Mouse (Mus musculus) CH12.LX (cell line): ENCODE data around the gene Spire2. TPM values are rescaled to one million over a fixed set of nuclear protein-coding genes. Genes with fewer than 3 reads are reported as not detected.

Experiments used
- DNase-seq: peaks from one replicate; pipeline ENCODE4 v3.0.0-alpha.2; 2013; ENCODE audit errors: extremely low read depth
- H3K27ac ChIP-seq: 2 replicates; pipeline ENCODE4 v1.5.1; 2012; ENCODE audit warnings: low read depth, mild to moderate bottlenecking, control low read depth, moderate library complexity; ENCODE audit not compliant: insufficient read depth
- H3K27me3 ChIP-seq: replicated peaks from 2 replicates; pipeline ENCODE3; 2012; ENCODE audit warnings: inconsistent platforms
- H3K36me3 ChIP-seq, 2 experiments: replicated peaks in 1 of 2; 2 replicates each; pipeline versions ENCODE3 to v1.6.1; 2012; ENCODE audit warnings: inconsistent platforms in 1 of 2, low read length in 1 of 2, mild to moderate bottlenecking in 1 of 2, mixed read lengths in 1 of 2, moderate library complexity in 1 of 2; ENCODE audit not compliant: control insufficient read depth in 1 of 2, insufficient read depth in 1 of 2
- H3K4me1 ChIP-seq, 2 experiments: 2 replicates each; pipeline ENCODE4 v1.6.1; 2012; ENCODE audit warnings: inconsistent platforms in 1 of 2, moderate library complexity in 1 of 2; ENCODE audit not compliant: insufficient read depth in 2 of 2, control insufficient read depth in 1 of 2
- H3K4me2 ChIP-seq: 2 replicates; pipeline ENCODE4 v1.6.1; 2012; ENCODE audit warnings: low read depth, mild to moderate bottlenecking, control low read depth; ENCODE audit not compliant: poor library complexity, insufficient read depth, severe bottlenecking
- H3K4me3 ChIP-seq, 3 experiments: fragments of 150-350 bp in 1 of 3; sonication (generic) in 1 of 3; replicated peaks in 1 of 3; 2 replicates each; pipeline versions ENCODE3 to v1.5.1; 2011 to 2012; ENCODE audit warnings: low read depth in 2 of 3, low read length in 2 of 3, mild to moderate bottlenecking in 2 of 3, moderate library complexity in 2 of 3, control low read depth in 1 of 3, improper control_type of control experiment in 1 of 3, inconsistent platforms in 1 of 3, mixed read lengths in 1 of 3; ENCODE audit not compliant: poor library complexity in 1 of 3
- H3K79me2 ChIP-seq: replicated peaks from 2 replicates; pipeline ENCODE4 v1.6.1; 2012; ENCODE audit warnings: mild to moderate bottlenecking, moderate library complexity; ENCODE audit not compliant: control insufficient read depth, poor library complexity, insufficient read depth, severe bottlenecking; ENCODE audit errors: extremely low read depth
- H3K9ac ChIP-seq: 2 replicates; pipeline ENCODE4 v1.6.1; 2012; ENCODE audit warnings: low read depth, mild to moderate bottlenecking, control low read depth, moderate library complexity; ENCODE audit not compliant: insufficient read depth
- H3K9me3 ChIP-seq: replicated peaks from 2 replicates; pipeline ENCODE3; 2012; ENCODE audit warnings: low read length, inconsistent platforms, mixed read lengths
- CTCF ChIP-seq, 2 experiments: IDR thresholded peaks in 1 of 2; conservative IDR thresholded peaks in 1 of 2; 2 replicates each; pipeline ENCODE4 v1.5.1; 2011 to 2012; ENCODE audit warnings: low read depth in 2 of 2, low read length in 2 of 2, improper control_type of control experiment in 1 of 2, inconsistent platforms in 1 of 2, mild to moderate bottlenecking in 1 of 2, moderate library complexity in 1 of 2
- EP300 ChIP-seq: IDR thresholded peaks from 2 replicates; pipeline ENCODE4 v1.6.1; 2011; ENCODE audit warnings: low read length, improper control_type of control experiment
- KAT2A ChIP-seq: IDR thresholded peaks from 2 replicates; pipeline ENCODE4 v1.6.1; 2012; ENCODE audit warnings: low read length, improper control_type of control experiment, inconsistent platforms; ENCODE audit not compliant: insufficient replicate concordance
- MEF2A ChIP-seq: IDR thresholded peaks from 2 replicates; pipeline ENCODE4 v1.6.1; 2014; ENCODE audit warnings: low read depth, mild to moderate bottlenecking, inconsistent platforms, low read length, improper control_type of control experiment, borderline replicate concordance
- POLR2A ChIP-seq: IDR thresholded peaks from 2 replicates; pipeline ENCODE4 v1.6.1; 2011; ENCODE audit warnings: low read depth, mild to moderate bottlenecking, improper control_type of control experiment, low read length
- RAD21 ChIP-seq: IDR thresholded peaks from 2 replicates; pipeline ENCODE4 v1.6.1; 2011; ENCODE audit warnings: low read depth, mild to moderate bottlenecking, low read length, improper control_type of control experiment, moderate library complexity
- SMC3 ChIP-seq: IDR thresholded peaks from 2 replicates; pipeline ENCODE4 v1.6.1; 2011; ENCODE audit warnings: low read depth, low read length, improper control_type of control experiment
- TBP ChIP-seq: conservative IDR thresholded peaks from 2 replicates; pipeline ENCODE4 v1.6.1; 2011; ENCODE audit warnings: low read depth, low read length, improper control_type of control experiment
- UBTF ChIP-seq: IDR thresholded peaks from 2 replicates; pipeline ENCODE4 v1.6.1; 2012; ENCODE audit warnings: low read depth, mild to moderate bottlenecking, inconsistent platforms, low read length, improper control_type of control experiment, moderate library complexity
- USF1 ChIP-seq: IDR thresholded peaks from 2 replicates; pipeline ENCODE4 v1.6.1; 2014; ENCODE audit warnings: low read depth, mild to moderate bottlenecking, inconsistent platforms, low read length, improper control_type of control experiment
- USF2 ChIP-seq: conservative IDR thresholded peaks from 2 replicates; pipeline ENCODE4 v1.6.1; 2011; ENCODE audit warnings: low read depth, low read length, improper control_type of control experiment
- dilution Hi-C: fragments of 300-500 bp; cut with MboI; formaldehyde crosslinking; loops from 2 replicates; pipeline ENCODE4 v1.14.3; 2020; ENCODE audit warnings: low sequenced_read_pairs; ENCODE audit not compliant: extremely low pct_unique_long_range_greater_than_20kb, extremely low pct_ligation_motif_present
- in situ Hi-C: fragments of 300-500 bp; cut with MboI; formaldehyde crosslinking; loops from 3 replicates; pipeline ENCODE4 v1.14.3; 2019; ENCODE audit warnings: low sequenced_read_pairs, low pct_ligation_motif_present, low pct_unique_long_range_greater_than_20kb, mixed read lengths
- polyA plus RNA-seq: library from polyadenylated mRNA; unstranded; fragments of >175 nt; gene quantifications from 2 replicates; pipeline ENCODE4 v1.2.1, GENCODE M21; 2012; ENCODE audit warnings: low read depth; ENCODE audit not compliant: insufficient read length
- total RNA-seq, 2 experiments: library from RNA; depleted of rRNA; stranded (reverse); fragments of 300-350 nt in 1 of 2; fragments of >200 nt in 1 of 2; gene quantifications; 2 replicates each; pipeline ENCODE4 v1.2.3; 2012 to 2014

Gene Spire2
- total and polyA plus RNA-seq, 3 experiments: 1.1 to 2.9 (median 2.6) TPM

- no peak overlapping the region for H3K4me3 ChIP-seq
- TF ChIP-seq RAD21 (peak; percentile 50), KAT2A (no peak), CTCF (conservative IDR thresholded peaks at IDR 0.05 in 1 of 2, IDR thresholded peaks at IDR 0.05 in 1 of 2; ENCODE audit: low read depth in 2 of 2, low read length in 2 of 2) (peak; percentile 67 to 73), TBP (no peak)
- TF ChIP-seq, all 38 proteins: peak for 2
- H3K9me3 ChIP-seq: no peaks in the 10 kb centered on the region
- H3K4me2 ChIP-seq: no peak overlapping the region
- peak; percentile 50 for DNase-seq
- dilution Hi-C loops (no loop called here), in situ Hi-C loops (no loop called here)
- no peaks in the 10 kb centered on the region for H3K4me1 ChIP-seq
- H3K27me3 ChIP-seq: no peaks in the 10 kb centered on the region
- H3K27ac ChIP-seq: no peak overlapping the region
- H3K79me2 ChIP-seq: peaks cover 8% of the 10 kb centered on the region
- H3K36me3 ChIP-seq: peaks cover 84 to 98% of the 10 kb centered on the region in 2 experiments
- no peak overlapping the region for H3K9ac ChIP-seq
These were observed 52.5 kb downstream of the Spire2 start for GRCm38 (mm10) chr8:123384883-123385540.

DNA sequence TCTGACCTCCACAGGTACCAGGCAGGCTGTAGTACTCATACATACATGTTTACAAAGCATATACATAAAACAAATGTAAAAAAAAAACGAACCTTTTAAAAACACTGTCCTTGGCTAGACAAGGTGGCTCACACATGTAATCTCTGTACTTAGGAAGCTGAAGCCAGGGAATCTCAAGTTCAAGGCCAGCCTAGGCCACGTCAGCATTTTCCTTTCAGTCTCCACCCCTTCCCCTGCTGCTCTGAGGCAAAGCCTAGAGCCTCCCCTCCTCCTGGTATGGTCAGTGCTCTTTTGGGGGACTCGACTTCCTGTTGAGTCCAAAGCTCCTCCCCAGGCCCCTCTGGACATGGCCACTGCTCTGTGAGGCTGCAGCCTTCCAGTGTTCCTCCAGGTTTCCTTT lies 54.5 kb downstream of the Spire2 start:
- no peak for TF ChIP-seq EP300
- TF ChIP-seq SMC3: no peak
- TF ChIP-seq USF1: no peak
- TF ChIP-seq USF2: no peak
- no peak for TF ChIP-seq UBTF
- no peak for TF ChIP-seq POLR2A
- no peak for TF ChIP-seq MEF2A
- H3K4me2 ChIP-seq: no peak overlapping the region
- H3K27me3 ChIP-seq: no peaks in the 10 kb centered on the region
- no peak for DNase-seq
- no peak overlapping the region for H3K4me3 ChIP-seq
- no peaks in the 10 kb centered on the region for H3K79me2 ChIP-seq
- in situ Hi-C loops: no loop called here
- H3K9ac ChIP-seq: no peak overlapping the region
- no peaks in the 10 kb centered on the region for H3K9me3 ChIP-seq
- dilution Hi-C loops: no loop called here
- H3K36me3 ChIP-seq: peaks cover 87 to 100% of the 10 kb centered on the region in 2 experiments
- no peaks in the 10 kb centered on the region for H3K4me1 ChIP-seq
- H3K27ac ChIP-seq: no peak overlapping the region

- no peak for DNase-seq
- peaks cover 90 to 100% of the 10 kb centered on the region in 2 experiments for H3K36me3 ChIP-seq
- dilution Hi-C loops (no loop called here), in situ Hi-C loops (no loop called here)
- no peaks in the 10 kb centered on the region for H3K4me1 ChIP-seq
- no peaks in the 10 kb centered on the region for H3K79me2 ChIP-seq
- H3K9me3 ChIP-seq: no peaks in the 10 kb centered on the region
- no peak overlapping the region for H3K9ac ChIP-seq
- H3K4me2 ChIP-seq: no peak overlapping the region
- no peak overlapping the region for H3K27ac ChIP-seq
- TF ChIP-seq UBTF: no peak
- no peak for TF ChIP-seq TBP
- TF ChIP-seq USF1: no peak
- TF ChIP-seq POLR2A: no peak
- no peaks in the 10 kb centered on the region for H3K27me3 ChIP-seq
- no peak overlapping the region for H3K4me3 ChIP-seq
These were observed 55.3 kb downstream of the Spire2 start for GRCm38 (mm10) chr8:123387801-123388200.
